Mouse (Mus musculus) forebrain, embryonic 12.5 days (tissue): Measurements from ENCODE around the gene Cntn1. TPM values are rescaled to one million over a fixed set of nuclear protein-coding genes. Genes with fewer than 3 reads are reported as not detected.

Experiments
- ATAC-seq: fragments of 200-750 bp; cut with Nextera tagmentation; 2 replicates; pipeline ENCODE4 v1.8.0; 2017; ENCODE audit warnings: moderate TSS enrichment; ENCODE audit not compliant: low FRiP score
- H3K27ac ChIP-seq: fragments of 300-500 bp; sonication (generic); 2 replicates; pipeline ENCODE4 v1.5.1; 2016; ENCODE audit warnings: mild to moderate bottlenecking
- H3K27me3 ChIP-seq: fragments of 300-500 bp; sonication (generic); 2 replicates; pipeline ENCODE4 v1.6.1; 2016; ENCODE audit warnings: mild to moderate bottlenecking
- H3K36me3 ChIP-seq: fragments of 300-500 bp; sonication (generic); replicated peaks from 2 replicates; pipeline ENCODE4 v1.6.1; 2016; ENCODE audit warnings: mild to moderate bottlenecking
- H3K4me1 ChIP-seq: fragments of 300-500 bp; sonication (generic); 2 replicates; pipeline ENCODE4 v1.6.1; 2016
- H3K4me2 ChIP-seq: fragments of 300-500 bp; sonication (generic); 2 replicates; pipeline ENCODE4 v1.6.1; 2016; ENCODE audit warnings: mild to moderate bottlenecking, moderate library complexity
- H3K4me3 ChIP-seq: fragments of 300-500 bp; sonication (generic); replicated peaks from 2 replicates; pipeline ENCODE4 v1.5.1; 2016; ENCODE audit warnings: mild to moderate bottlenecking
- H3K9ac ChIP-seq: fragments of 300-500 bp; sonication (generic); 2 replicates; pipeline ENCODE4 v1.6.1; 2016; ENCODE audit warnings: mild to moderate bottlenecking
- H3K9me3 ChIP-seq: fragments of 300-500 bp; sonication (generic); 2 replicates; pipeline ENCODE4 v1.6.1; 2016
- WGBS: fragments of 180-500 bp; shearing (Covaris S2); methylation state at CpG from one replicate; pipeline ENCODE4 v1.1.7; 2016; 5-methylcytosine and 5-hydroxymethylcytosine counted together
- polyA plus RNA-seq: library from polyadenylated mRNA; unstranded; fragments of >200 nt; fragmentation: Nextera tagmentation; extraction: Ambion mirVana; gene quantifications from 2 replicates; pipeline ENCODE4 v1.2.1, GENCODE M21; 2016

The Cntn1 gene
- polyA plus RNA-seq, 1 experiment from 2014 or later, result 4.4 TPM

- H3K27ac ChIP-seq, result peak overlapping the region; percentile 27
- 46% methylated on average over 10 of the region's 10 CpGs for WGBS
- H3K27me3 ChIP-seq, result no peaks in the 10 kb centered on the region
- peaks cover 14% of the 10 kb centered on the region for H3K4me1 ChIP-seq
- peak overlapping the region; percentile 51 for H3K4me2 ChIP-seq
- H3K36me3 ChIP-seq, result no peaks in the 10 kb centered on the region
- no peak overlapping the region for H3K9ac ChIP-seq
- no peaks in the 10 kb centered on the region for H3K9me3 ChIP-seq
- H3K4me3 ChIP-seq, result peak overlapping the region; percentile 27
- ATAC-seq, result no peak
Measured at GRCm38 (mm10) chr15:92160855-92161162, 109.8 kb downstream of the Cntn1 start.

GRCm38 (mm10) chr15:92161163-92162025 lies 110.4 kb downstream of the Cntn1 start:
- peak overlapping the region; percentile 27; the same call in 1 of the 2 replicates for H3K27ac ChIP-seq
- H3K4me1 ChIP-seq, result peaks cover 14% of the 10 kb centered on the region
- H3K4me3 ChIP-seq, result peak overlapping the region; percentile 27
- H3K9me3 ChIP-seq, result no peaks in the 10 kb centered on the region
- H3K9ac ChIP-seq, result no peak overlapping the region
- H3K36me3 ChIP-seq, result no peaks in the 10 kb centered on the region
- WGBS, result 24% methylated on average over 20 of the region's 20 CpGs
- H3K4me2 ChIP-seq, result peak overlapping the region; percentile 51
- ATAC-seq, result peak; percentile 69
- no peaks in the 10 kb centered on the region for H3K27me3 ChIP-seq

GRCm38 (mm10) chr15:92162835-92163234 lies 111.9 kb downstream of the Cntn1 start:
- Histone ChIP-seq H3K9me3 (no peaks in the 10 kb centered on the region), H3K4me1 (peaks cover 14% of the 10 kb centered on the region), H3K9ac (no peak overlapping the region), H3K27ac (no peak overlapping the region), H3K4me2 (no peak overlapping the region), H3K4me3 (no peak overlapping the region), H3K27me3 (no peaks in the 10 kb centered on the region), H3K36me3 (no peaks in the 10 kb centered on the region)
- 62% methylated on average over 4 of the region's 4 CpGs for WGBS
- no peak for ATAC-seq

- no peak overlapping the region for H3K4me3 ChIP-seq
Measured at GRCm38 (mm10) chr15:92164127-92164526, 113.2 kb downstream of the Cntn1 start.

GRCm38 (mm10) chr15:92166266-92166665 lies 115.3 kb downstream of the Cntn1 start:
- Histone ChIP-seq H3K27ac (no peak overlapping the region), H3K36me3 (no peaks in the 10 kb centered on the region), H3K9me3 (no peaks in the 10 kb centered on the region), H3K4me2 (no peak overlapping the region), H3K4me3 (no peak overlapping the region), H3K9ac (no peak overlapping the region), H3K4me1 (peaks cover 5% of the 10 kb centered on the region), H3K27me3 (no peaks in the 10 kb centered on the region)
- WGBS, result 81% methylated on average over 5 of the region's 5 CpGs
- ATAC-seq, result no peak

More at GRCm38 (mm10) chr15:92164127-92164526, 113.2 kb downstream of the Cntn1 start:
- ATAC-seq, result no peak
- Histone ChIP-seq H3K27ac (no peak overlapping the region), H3K27me3 (no peaks in the 10 kb centered on the region), H3K9ac (no peak overlapping the region), H3K36me3 (no peaks in the 10 kb centered on the region), H3K4me1 (peaks cover 14% of the 10 kb centered on the region), H3K4me2 (no peak overlapping the region), H3K9me3 (no peaks in the 10 kb centered on the region)
- 74% methylated on average over 3 of the region's 3 CpGs for WGBS

- Histone ChIP-seq H3K9me3 (no peaks in the 10 kb centered on the region), H3K4me3 (no peak overlapping the region)
- WGBS, result 76% methylated on average over 2 of the region's 2 CpGs
Measured at GRCm38 (mm10) chr15:92175739-92176138, 124.8 kb downstream of the Cntn1 start.

GRCm38 (mm10) chr15:92177413-92177812 lies 126.4 kb downstream of the Cntn1 start:
- H3K4me2 ChIP-seq, result no peak overlapping the region
- WGBS, result 59% methylated on average over 9 of the region's 9 CpGs
- no peaks in the 10 kb centered on the region for H3K9me3 ChIP-seq
- H3K36me3 ChIP-seq, result no peaks in the 10 kb centered on the region
- ATAC-seq, result no peak
- no peaks in the 10 kb centered on the region for H3K27me3 ChIP-seq
- H3K4me3 ChIP-seq, result no peak overlapping the region
- no peak overlapping the region for H3K27ac ChIP-seq
- H3K9ac ChIP-seq, result no peak overlapping the region
- no peaks in the 10 kb centered on the region for H3K4me1 ChIP-seq

More at GRCm38 (mm10) chr15:92175739-92176138, 124.8 kb downstream of the Cntn1 start:
- Histone ChIP-seq H3K27ac (no peak overlapping the region), H3K27me3 (no peaks in the 10 kb centered on the region), H3K4me1 (no peaks in the 10 kb centered on the region), H3K9ac (no peak overlapping the region), H3K4me2 (no peak overlapping the region), H3K36me3 (no peaks in the 10 kb centered on the region)
- no peak for ATAC-seq

GRCm38 (mm10) chr15:92185484-92185883 lies 134.5 kb downstream of the Cntn1 start:
- H3K9me3 ChIP-seq, result no peaks in the 10 kb centered on the region
- no peak overlapping the region for H3K4me3 ChIP-seq
- no peak for ATAC-seq
- no peaks in the 10 kb centered on the region for H3K27me3 ChIP-seq
- no peak overlapping the region for H3K4me2 ChIP-seq
- H3K36me3 ChIP-seq, result no peaks in the 10 kb centered on the region
- H3K27ac ChIP-seq, result no peak overlapping the region
- H3K9ac ChIP-seq, result no peak overlapping the region
- WGBS, result 80% methylated on average over 2 of the region's 2 CpGs
- H3K4me1 ChIP-seq, result no peaks in the 10 kb centered on the region

- no peak overlapping the region for H3K27ac ChIP-seq
- H3K36me3 ChIP-seq, result no peaks in the 10 kb centered on the region
- no peaks in the 10 kb centered on the region for H3K4me1 ChIP-seq
- H3K9ac ChIP-seq, result no peak overlapping the region
- WGBS, result 85% methylated on average over 2 of the region's 2 CpGs
- no peaks in the 10 kb centered on the region; the same call in 1 of the 2 replicates for H3K9me3 ChIP-seq
- ATAC-seq, result no peak
- no peak overlapping the region for H3K4me3 ChIP-seq
- no peaks in the 10 kb centered on the region for H3K27me3 ChIP-seq
- no peak overlapping the region for H3K4me2 ChIP-seq
Measured at GRCm38 (mm10) chr15:92190000-92190399, 139.0 kb downstream of the Cntn1 start.

- no peak for ATAC-seq
- WGBS, result 84% methylated on average over 6 of the region's 6 CpGs
- no peak overlapping the region for H3K9ac ChIP-seq
- H3K9me3 ChIP-seq, result no peaks in the 10 kb centered on the region
- no peaks in the 10 kb centered on the region for H3K27me3 ChIP-seq
- H3K4me1 ChIP-seq, result no peaks in the 10 kb centered on the region
- H3K36me3 ChIP-seq, result no peaks in the 10 kb centered on the region
- no peak overlapping the region for H3K4me3 ChIP-seq
- no peak overlapping the region for H3K27ac ChIP-seq
- H3K4me2 ChIP-seq, result no peak overlapping the region
Measured at GRCm38 (mm10) chr15:92200326-92200985, 149.5 kb downstream of the Cntn1 start.

GRCm38 (mm10) chr15:92206695-92207094 lies 155.7 kb downstream of the Cntn1 start:
- Histone ChIP-seq H3K9me3 (no peaks in the 10 kb centered on the region), H3K27ac (no peak overlapping the region), H3K9ac (no peak overlapping the region), H3K4me3 (no peak overlapping the region), H3K27me3 (no peaks in the 10 kb centered on the region), H3K4me2 (no peak overlapping the region), H3K4me1 (no peaks in the 10 kb centered on the region), H3K36me3 (no peaks in the 10 kb centered on the region)
- 88% methylated on average over 4 of the region's 4 CpGs for WGBS
- ATAC-seq, result no peak

GRCm38 (mm10) chr15:92209778-92210177 lies 158.8 kb downstream of the Cntn1 start:
- Histone ChIP-seq H3K36me3 (no peaks in the 10 kb centered on the region), H3K4me3 (no peak overlapping the region), H3K27ac (no peak overlapping the region), H3K9ac (no peak overlapping the region), H3K4me2 (no peak overlapping the region), H3K27me3 (no peaks in the 10 kb centered on the region), H3K9me3 (no peaks in the 10 kb centered on the region), H3K4me1 (no peaks in the 10 kb centered on the region)
- WGBS, result 91% methylated on average over 1 of the region's 1 CpGs
- no peak for ATAC-seq
